Mouse (Mus musculus) adipose tissue, adult 10 weeks (tissue): ENCODE data around the gene Strn3. TPM values are rescaled to one million over a fixed set of nuclear protein-coding genes. Genes with fewer than 3 reads are reported as not detected.

Experiments used
- polyA plus RNA-seq: library from polyadenylated mRNA; stranded (reverse); fragments of 350-450 nt; fragmentation: Illumina TruSeq; extraction: RNeasy Lipid Tissue Mini Kit (QIAGEN cat#74804); gene quantifications from one replicate; pipeline ENCODE4 v1.2.3, GENCODE M21; 2014; ENCODE audit warnings: low read depth, low replicate concordance

The Strn3 gene
- polyA plus RNA-seq, result 41.5 TPM

DNA sequence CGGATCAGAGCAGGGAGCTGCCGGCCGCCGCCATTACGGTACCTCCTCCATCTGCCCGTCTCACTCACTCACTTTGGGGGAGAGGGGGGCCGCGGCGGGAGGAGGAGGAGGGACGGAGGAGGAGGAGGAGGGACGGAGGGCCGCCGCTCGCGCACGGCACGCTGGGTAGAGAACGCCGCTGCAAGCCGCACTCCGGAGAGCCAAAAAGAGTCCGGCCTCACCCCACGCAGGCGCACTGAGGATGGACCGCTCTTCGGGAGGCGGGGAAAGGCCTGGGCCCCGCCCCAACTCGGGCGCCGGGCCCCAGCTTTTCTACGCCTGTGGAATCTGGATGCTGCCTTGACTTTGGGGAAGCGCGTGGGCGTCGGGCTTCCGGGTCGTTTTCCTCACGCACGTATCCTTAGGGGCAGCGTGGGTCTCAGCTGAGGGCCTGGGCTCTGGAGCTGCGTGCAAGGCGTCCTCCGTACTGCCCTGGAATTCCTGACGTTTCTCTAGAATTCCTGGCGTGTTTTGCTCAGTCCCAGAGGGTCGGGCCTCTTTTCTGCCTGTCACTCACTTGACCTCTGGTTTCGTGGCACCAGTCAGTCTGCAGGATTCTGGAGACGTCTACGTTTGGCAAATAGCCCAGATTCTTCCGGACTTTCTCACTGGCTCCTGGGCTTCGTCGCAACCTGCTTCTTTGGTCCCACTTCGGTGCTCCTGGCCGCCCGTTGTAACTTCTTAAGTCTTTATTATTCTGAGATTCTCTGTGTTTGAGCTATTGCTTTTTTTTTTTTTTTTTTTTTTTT lies at the start of gene Strn3:
TSS of gene Strn3 (minus strand) at position 53 of the 788 bp plus-strand sequence.

DNA sequence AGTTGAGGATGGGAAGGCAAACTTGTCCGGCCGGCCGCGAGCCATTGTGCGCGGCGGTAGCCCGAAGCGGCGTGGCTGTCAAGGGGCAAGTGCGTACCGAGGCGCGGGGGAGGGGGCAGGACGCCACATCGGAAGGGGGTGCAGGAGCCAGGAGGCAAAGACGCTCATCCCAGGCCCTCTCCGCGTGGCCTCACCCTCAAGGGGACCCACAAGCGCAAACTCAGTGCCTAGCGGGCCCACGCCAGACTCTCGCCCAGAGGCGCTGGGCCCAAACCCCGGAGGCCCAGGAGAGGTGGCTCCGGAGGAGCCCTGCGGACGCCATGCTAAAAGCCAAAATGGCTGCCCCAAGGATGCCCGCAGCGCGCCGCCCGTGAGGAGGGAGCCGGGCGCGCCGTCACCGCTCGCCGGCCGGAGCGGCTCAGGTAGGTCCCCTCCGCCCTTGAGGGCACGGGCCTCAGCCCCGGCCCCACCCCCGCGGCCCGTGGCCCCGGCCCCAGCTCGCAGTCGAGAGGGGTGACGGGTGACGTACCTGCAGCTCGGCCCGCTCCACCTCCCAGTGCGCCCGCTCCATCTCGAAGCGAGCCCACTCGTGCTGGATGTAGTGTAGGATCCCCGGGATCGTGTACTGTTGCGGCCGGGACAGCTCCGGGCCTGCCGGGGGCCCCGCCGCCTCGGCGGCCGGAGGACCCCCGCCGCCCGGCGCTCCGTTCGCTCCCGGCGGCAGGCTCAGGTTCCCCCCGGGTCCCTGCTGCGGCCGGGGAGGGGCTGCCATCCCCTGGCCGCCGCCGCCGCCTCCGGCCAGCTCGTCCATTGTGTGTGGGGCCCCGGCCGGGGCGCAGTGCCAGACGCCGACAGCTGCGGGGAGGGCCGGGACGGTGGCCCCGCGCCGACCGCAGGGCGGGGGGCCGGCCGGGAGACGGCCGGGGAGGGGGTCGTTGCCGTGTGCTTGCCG lies 528 bp downstream of the Strn3 start, which contains the start of gene Ap4s1:
TSS of gene Ap4s1 (plus strand) at position 141 of the 952 bp plus-strand sequence.

DNA sequence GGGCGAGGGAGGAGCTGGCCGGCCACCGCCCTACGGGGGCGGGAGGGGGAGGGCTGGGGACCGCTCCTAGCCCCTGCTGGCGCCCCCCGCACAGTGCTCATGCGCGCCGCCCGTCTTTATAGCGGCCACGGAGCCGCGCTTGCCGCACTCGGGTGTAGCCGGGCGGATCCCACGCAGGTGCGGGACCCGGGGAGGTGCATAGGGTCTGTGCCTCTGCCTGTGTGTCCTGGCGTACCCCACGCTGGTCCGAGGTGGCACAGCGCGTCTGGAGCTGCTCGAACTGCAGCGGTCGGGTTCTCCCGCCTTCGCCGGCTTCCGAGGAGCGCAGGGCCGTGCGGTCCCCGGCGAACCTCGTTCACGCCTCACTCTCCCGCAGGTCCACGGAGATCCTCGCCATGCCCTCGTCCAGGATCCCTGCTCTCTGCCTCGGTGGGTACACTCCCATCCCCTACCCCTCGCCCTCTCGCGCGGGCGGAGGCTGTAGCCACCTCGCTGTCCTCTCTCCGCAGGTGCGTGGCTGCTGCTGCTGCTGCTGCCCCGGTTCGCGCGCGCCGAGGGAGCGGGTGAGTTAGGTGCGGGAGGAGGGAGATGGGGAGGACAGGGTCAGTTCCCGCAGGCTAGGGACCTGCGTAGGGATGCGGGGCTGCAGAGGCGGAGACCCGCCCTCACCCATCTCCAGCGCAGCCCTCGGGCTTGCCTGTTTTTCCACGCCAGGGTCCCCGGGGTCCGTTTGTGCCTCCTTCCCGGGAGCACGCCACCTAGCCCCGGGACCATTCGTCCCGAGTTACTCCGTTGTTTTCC lies 98.3 kb downstream of the Strn3 start, which contains the start of gene Coch:
TSS of gene Coch (plus strand) at position 113 of the 801 bp plus-strand sequence.

Other genes with a start within 250 kb of the Strn3 start
- gene Coch, start 98.6 kb downstream of the Strn3 start, polyA plus RNA-seq, result 1.5 TPM
- gene Ap4s1, start 864 bp downstream of the Strn3 start, polyA plus RNA-seq, result 34.1 TPM
- 37.3 TPM for gene Hectd1, start 137.6 kb upstream of the Strn3 start, polyA plus RNA-seq